Mouse (Mus musculus) liver, embryonic 12.5 days (tissue): Measurements from ENCODE around the gene Tshz2. TPM values are rescaled to one million over a fixed set of nuclear protein-coding genes. Genes with fewer than 3 reads are reported as not detected.

Source experiments
- ATAC-seq: fragments of 200-750 bp; cut with Nextera tagmentation; 2 replicates; pipeline ENCODE4 v1.8.0; 2017; ENCODE audit warnings: moderate number of reproducible peaks, mild to moderate bottlenecking, moderate library complexity
- H3K27ac ChIP-seq: fragments of 300-500 bp; sonication (generic); 2 replicates; pipeline ENCODE4 v1.5.1; 2016; ENCODE audit warnings: mild to moderate bottlenecking
- H3K27me3 ChIP-seq: fragments of 300-500 bp; sonication (generic); replicated peaks from 2 replicates; pipeline ENCODE4 v1.6.1; 2016; ENCODE audit warnings: mild to moderate bottlenecking, moderate library complexity
- H3K36me3 ChIP-seq: fragments of 300-500 bp; sonication (generic); 2 replicates; pipeline ENCODE4 v1.6.1; 2016; ENCODE audit warnings: mild to moderate bottlenecking, moderate library complexity
- H3K4me1 ChIP-seq: fragments of 300-500 bp; sonication (generic); 2 replicates; pipeline ENCODE4 v1.6.1; 2016
- H3K4me2 ChIP-seq: fragments of 300-500 bp; sonication (generic); 2 replicates; pipeline ENCODE4 v1.6.1; 2016; ENCODE audit warnings: mild to moderate bottlenecking, moderate library complexity
- H3K4me3 ChIP-seq: fragments of 300-500 bp; sonication (generic); 2 replicates; pipeline ENCODE4 v1.5.1; 2016; ENCODE audit warnings: mild to moderate bottlenecking, moderate library complexity
- H3K9ac ChIP-seq: fragments of 300-500 bp; sonication (generic); 2 replicates; pipeline ENCODE4 v1.6.1; 2016; ENCODE audit warnings: mild to moderate bottlenecking, moderate library complexity
- H3K9me3 ChIP-seq: fragments of 300-500 bp; sonication (generic); replicated peaks from 2 replicates; pipeline ENCODE4 v1.6.1; 2016; ENCODE audit warnings: mild to moderate bottlenecking, moderate library complexity
- WGBS: fragments of 180-500 bp; shearing (Covaris S2); methylation state at CpG from one replicate; pipeline ENCODE4 v1.1.7; 2016; ENCODE audit not compliant: insufficient replicate concordance; 5-methylcytosine and 5-hydroxymethylcytosine counted together
- polyA plus RNA-seq: library from polyadenylated mRNA; unstranded; fragments of >200 nt; fragmentation: Nextera tagmentation; extraction: Ambion mirVana; gene quantifications from 2 replicates; pipeline ENCODE4 v1.2.1, GENCODE M21; 2016

Gene Tshz2
- polyA plus RNA-seq, 1 experiment from 2014 or later: 2.9 TPM

DNA sequence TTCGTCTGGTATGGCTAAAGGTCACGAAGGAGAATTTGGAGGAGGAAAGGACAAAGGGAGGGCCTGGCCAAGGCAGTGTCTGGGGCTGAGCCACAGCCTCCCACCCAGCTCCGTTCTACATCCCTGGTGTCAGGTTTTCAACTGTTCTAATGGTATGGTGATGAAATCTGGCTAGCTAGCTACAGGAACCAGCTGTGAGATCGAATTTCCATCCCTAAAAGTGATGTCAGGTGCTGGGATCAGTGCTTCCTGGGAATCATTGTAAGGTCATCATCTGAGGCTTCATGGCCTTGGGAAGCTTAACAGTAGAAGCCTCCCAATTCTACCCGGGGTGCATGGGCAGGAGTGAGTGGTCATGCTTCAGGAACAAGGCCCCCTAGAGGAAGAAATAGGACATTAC is 171.6 kb downstream of the Tshz2 start:
- Histone ChIP-seq H3K27me3 (no peaks in the 10 kb centered on the region), H3K36me3 (no peaks in the 10 kb centered on the region), H3K27ac (no peak overlapping the region), H3K4me3 (no peak overlapping the region), H3K9me3 (no peaks in the 10 kb centered on the region), H3K9ac (no peak overlapping the region), H3K4me2 (no peak overlapping the region), H3K4me1 (no peaks in the 10 kb centered on the region)
- 55% methylated on average over 5 of the region's 5 CpGs for WGBS
- ATAC-seq: no peak

DNA sequence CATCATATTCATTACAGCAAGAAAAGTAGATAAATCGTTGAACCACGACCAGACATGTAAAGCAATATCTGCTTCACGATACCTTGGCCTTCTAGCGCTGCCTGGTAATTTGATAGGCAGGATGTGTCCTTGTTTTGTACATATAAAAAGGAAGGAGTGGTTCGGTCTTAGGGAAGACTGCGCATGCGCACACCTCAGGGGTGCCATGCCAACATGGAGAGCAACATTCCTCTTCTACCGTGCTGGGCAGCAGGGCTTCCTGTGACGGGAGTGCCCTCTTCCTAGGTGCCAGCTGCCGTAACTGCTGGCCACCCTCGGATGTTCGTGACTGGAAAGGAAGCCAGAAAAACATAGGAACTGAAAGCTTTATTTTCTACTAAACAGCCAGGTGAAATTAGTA is 172.7 kb downstream of the Tshz2 start:
- ATAC-seq: no peak
- WGBS: 85% methylated on average over 12 of the region's 12 CpGs
- H3K9ac ChIP-seq: no peak overlapping the region

DNA sequence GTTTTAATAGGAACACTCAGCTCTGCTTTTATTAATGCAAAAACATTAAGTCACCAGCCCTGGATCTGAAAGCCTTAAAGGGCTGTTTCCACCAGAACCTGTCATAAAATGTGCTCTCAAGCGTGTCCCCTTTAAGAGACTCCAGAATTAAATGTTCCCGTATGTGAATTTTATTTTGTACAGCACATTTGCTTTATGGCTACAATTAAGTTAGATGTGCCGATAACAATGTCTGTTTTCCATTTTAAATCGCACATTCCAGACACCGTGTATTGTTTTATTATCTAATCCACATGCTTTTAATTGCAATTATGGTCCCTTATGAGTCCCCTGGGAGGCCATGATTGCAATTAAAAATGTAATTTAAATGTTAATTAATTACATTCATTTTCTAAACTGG is 178.8 kb downstream of the Tshz2 start:
- WGBS: 79% methylated on average over 5 of the region's 5 CpGs
- no peak for ATAC-seq
- no peak overlapping the region for H3K4me3 ChIP-seq

More for the DNA sequence above, 172.7 kb downstream of the Tshz2 start:
- H3K27ac ChIP-seq: no peak overlapping the region
- no peak overlapping the region for H3K4me2 ChIP-seq
- H3K4me1 ChIP-seq: no peaks in the 10 kb centered on the region
- H3K9me3 ChIP-seq: no peaks in the 10 kb centered on the region
- H3K4me3 ChIP-seq: no peak overlapping the region
- no peaks in the 10 kb centered on the region for H3K36me3 ChIP-seq
- no peaks in the 10 kb centered on the region for H3K27me3 ChIP-seq

DNA sequence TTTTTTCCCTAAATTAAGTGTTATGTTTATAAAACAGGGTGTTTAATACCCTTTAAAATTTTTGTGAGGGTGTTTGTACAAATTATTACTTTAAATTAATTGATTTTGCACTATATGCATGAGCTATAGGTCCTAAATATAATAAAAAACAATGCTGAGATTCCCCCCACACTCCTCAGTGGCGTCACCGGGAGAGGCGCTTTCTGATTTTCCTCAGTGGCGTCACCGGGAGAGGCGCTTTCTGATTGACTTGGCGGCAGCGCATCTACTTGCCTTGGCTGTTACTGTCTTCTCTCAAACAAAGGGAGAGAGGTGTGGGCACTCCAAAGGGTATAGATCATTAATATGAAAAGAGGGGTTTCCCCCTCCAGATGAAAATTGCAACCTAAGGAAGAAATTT is 179.2 kb downstream of the Tshz2 start:
- no peaks in the 10 kb centered on the region for H3K4me1 ChIP-seq
- ATAC-seq: no peak
- H3K9me3 ChIP-seq: no peaks in the 10 kb centered on the region
- H3K27me3 ChIP-seq: no peaks in the 10 kb centered on the region
- no peak overlapping the region for H3K9ac ChIP-seq
- no peak overlapping the region for H3K4me2 ChIP-seq
- no peaks in the 10 kb centered on the region for H3K36me3 ChIP-seq
- no peak overlapping the region for H3K27ac ChIP-seq
- H3K4me3 ChIP-seq: no peak overlapping the region
- 82% methylated on average over 8 of the region's 8 CpGs for WGBS

More for the DNA sequence above, 178.8 kb downstream of the Tshz2 start:
- H3K9me3 ChIP-seq: no peaks in the 10 kb centered on the region
- H3K36me3 ChIP-seq: no peaks in the 10 kb centered on the region
- H3K4me2 ChIP-seq: no peak overlapping the region
- H3K27me3 ChIP-seq: no peaks in the 10 kb centered on the region
- H3K4me1 ChIP-seq: no peaks in the 10 kb centered on the region
- H3K27ac ChIP-seq: no peak overlapping the region
- no peak overlapping the region for H3K9ac ChIP-seq

DNA sequence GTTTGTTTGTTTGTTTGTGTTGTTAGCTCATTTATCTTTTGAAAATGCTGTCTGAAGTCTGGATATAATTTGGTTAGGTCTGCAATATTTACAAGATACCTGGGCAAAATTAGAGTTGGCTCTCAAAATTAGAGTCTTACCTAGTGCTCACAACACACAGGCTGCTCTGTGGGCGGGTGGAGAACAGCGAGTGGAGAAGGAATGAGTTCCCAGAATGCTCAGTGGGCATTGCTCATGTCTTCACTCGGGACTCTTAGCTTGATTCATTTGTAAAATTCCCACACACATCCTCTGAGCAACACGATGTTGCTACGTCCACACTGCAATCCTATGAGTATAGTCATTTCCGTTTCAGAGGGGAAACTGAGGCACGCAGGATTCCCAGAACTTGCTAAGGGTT is 180.1 kb downstream of the Tshz2 start:
- Histone ChIP-seq H3K4me3 (no peak overlapping the region), H3K9me3 (no peaks in the 10 kb centered on the region), H3K27ac (no peak overlapping the region), H3K4me2 (no peak overlapping the region), H3K36me3 (no peaks in the 10 kb centered on the region), H3K9ac (no peak overlapping the region), H3K27me3 (no peaks in the 10 kb centered on the region), H3K4me1 (no peaks in the 10 kb centered on the region)
- no peak for ATAC-seq
- 65% methylated on average over 7 of the region's 7 CpGs for WGBS

DNA sequence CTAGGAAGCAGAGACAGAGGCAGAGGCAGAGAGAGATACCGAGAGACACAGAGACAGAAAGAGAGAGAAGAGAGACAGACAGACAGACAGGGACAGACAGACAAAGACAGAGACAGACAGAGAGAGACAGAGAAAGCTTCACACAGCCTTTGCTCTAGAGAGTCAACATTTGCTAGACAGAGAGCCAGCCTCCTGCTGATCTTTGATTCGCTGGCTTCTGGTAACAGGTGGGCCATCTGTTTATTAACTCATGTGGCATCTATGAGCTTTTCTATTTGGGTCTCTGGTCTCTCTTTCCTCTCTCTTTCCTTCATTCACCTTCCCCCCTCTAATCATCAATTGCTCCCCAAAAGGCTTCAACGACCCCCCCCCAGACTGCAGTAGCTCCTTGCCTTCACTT is 181.5 kb downstream of the Tshz2 start:
- no peaks in the 10 kb centered on the region for H3K27me3 ChIP-seq
- 62% methylated on average over 3 of the region's 3 CpGs for WGBS
- no peaks in the 10 kb centered on the region for H3K9me3 ChIP-seq
- H3K36me3 ChIP-seq: no peaks in the 10 kb centered on the region
- ATAC-seq: no peak
- H3K4me2 ChIP-seq: no peak overlapping the region
- no peaks in the 10 kb centered on the region for H3K4me1 ChIP-seq
- H3K4me3 ChIP-seq: no peak overlapping the region
- H3K9ac ChIP-seq: no peak overlapping the region
- H3K27ac ChIP-seq: no peak overlapping the region

DNA sequence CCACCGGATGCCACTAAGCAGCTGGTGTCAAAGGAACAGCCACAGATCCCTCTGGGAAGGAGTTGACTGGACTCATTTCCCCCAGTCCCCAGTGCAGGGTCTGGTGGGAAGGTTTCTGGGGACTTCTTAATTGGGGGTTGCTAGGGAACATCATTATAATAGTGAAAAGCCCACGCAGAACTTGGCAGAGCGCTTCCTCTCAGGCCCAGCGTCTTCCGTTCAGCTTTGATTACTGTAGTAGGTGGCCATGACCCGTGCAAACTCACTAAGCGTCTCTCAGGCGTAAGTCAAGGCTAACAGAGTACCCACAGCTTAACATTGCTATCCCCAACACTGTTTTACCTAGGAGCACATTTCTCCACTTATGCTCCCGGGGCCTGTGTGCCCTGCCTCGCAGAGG is 181.9 kb downstream of the Tshz2 start:
- Histone ChIP-seq H3K27ac (no peak overlapping the region), H3K9me3 (no peaks in the 10 kb centered on the region), H3K27me3 (no peaks in the 10 kb centered on the region), H3K4me2 (no peak overlapping the region), H3K36me3 (no peaks in the 10 kb centered on the region), H3K4me3 (no peak overlapping the region), H3K9ac (no peak overlapping the region), H3K4me1 (no peaks in the 10 kb centered on the region)
- WGBS: 70% methylated on average over 10 of the region's 10 CpGs
- no peak for ATAC-seq

DNA sequence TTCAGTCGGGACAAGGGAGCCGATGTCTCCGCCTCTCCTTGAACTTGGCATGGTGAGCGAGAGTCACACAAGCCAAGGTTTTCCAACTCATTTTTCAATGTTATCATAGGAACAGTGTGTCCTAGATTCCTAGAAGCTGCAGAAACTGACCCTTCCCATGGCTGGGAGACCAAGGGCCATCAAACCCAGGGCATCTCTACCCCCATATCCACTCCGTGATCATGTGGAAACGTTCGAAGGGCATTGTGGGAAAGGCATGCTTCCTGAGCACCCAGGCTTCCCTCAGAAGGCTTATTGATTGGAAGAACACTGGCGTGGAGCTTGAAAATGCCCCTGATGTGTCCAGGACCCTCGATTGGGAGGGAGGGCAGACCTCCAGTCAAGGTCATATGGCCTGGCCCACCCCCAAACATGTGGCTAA is 188.2 kb downstream of the Tshz2 start:
- H3K27ac ChIP-seq: no peak overlapping the region
- no peaks in the 10 kb centered on the region for H3K4me1 ChIP-seq
- 73% methylated on average over 9 of the region's 9 CpGs for whole genome bisulfite sequencing
- no peak overlapping the region for H3K4me3 ChIP-seq
- ATAC-seq: no peak
- H3K9ac ChIP-seq: no peak overlapping the region
- H3K4me2 ChIP-seq: no peak overlapping the region
- H3K9me3 ChIP-seq: no peaks in the 10 kb centered on the region
- H3K36me3 ChIP-seq: no peaks in the 10 kb centered on the region
- no peaks in the 10 kb centered on the region for H3K27me3 ChIP-seq

DNA sequence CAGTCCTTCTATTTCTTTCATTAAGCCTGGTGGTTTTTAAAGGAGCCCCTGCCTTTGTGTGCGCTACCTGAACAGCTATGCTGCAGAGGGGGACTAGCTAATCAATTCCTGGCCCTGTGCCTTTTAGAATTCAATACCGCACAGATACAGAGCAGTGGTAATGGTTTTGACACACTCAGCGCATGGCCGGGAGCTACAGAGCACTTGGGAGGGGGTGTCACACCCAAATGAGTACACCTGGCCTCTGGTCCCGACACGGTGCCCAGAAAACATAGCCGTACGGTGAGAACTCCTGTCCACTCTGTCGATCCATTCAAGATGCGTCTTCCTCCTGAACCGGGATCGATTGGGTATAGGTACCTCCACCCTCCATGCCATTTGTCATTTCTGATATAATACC is 193.1 kb downstream of the Tshz2 start:
- Histone ChIP-seq H3K9me3 (no peaks in the 10 kb centered on the region), H3K4me3 (no peak overlapping the region), H3K36me3 (no peaks in the 10 kb centered on the region), H3K4me1 (no peaks in the 10 kb centered on the region), H3K27me3 (no peaks in the 10 kb centered on the region), H3K9ac (no peak overlapping the region), H3K4me2 (no peak overlapping the region), H3K27ac (no peak overlapping the region)
- ATAC-seq: no peak
- 81% methylated on average over 12 of the region's 12 CpGs for WGBS

DNA sequence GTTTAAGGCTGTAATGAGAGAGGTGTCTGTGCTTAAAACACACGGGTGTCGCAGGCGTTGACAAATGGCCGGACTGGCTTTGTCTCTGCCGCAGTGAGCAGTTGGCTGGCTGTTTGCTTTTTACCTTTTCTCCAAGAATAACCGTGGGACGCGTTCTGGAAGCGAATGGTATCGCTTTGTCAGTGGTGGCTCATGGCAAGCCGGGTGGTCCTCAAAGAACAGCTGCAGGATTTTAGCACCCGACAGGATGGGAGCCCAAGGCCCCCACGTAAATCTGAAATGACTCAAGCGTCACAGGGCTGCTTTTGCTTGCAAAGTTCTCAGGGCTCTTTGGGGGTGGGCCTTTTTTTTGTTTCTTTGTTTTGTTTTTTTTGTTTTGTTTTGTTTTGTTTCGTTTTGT is 193.5 kb downstream of the Tshz2 start:
- Histone ChIP-seq H3K27me3 (no peaks in the 10 kb centered on the region), H3K36me3 (no peaks in the 10 kb centered on the region), H3K9ac (no peak overlapping the region), H3K9me3 (no peaks in the 10 kb centered on the region), H3K4me1 (no peaks in the 10 kb centered on the region), H3K27ac (no peak overlapping the region), H3K4me2 (no peak overlapping the region), H3K4me3 (no peak overlapping the region)
- no peak for ATAC-seq
- WGBS: 65% methylated on average over 15 of the region's 15 CpGs

DNA sequence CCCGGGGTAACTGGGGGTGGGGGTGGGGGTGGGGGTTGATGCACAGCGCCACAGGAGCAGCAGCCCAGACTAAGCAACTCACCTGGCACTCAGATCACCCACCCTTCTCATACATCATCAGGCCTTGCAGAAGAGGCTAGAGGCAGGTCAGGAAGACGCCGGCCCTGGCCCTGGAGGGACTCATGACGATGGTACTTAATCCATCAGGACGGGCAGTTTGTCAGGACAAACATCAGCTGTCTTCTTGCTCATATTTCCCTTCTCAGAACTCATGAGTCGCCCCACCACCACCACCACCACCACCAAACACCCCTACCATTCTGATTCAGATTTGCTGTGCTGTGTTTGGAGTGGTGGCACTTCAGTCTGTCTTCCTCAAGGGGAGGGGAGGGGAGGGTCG is 194.0 kb downstream of the Tshz2 start:
- no peak overlapping the region for H3K4me2 ChIP-seq
- no peaks in the 10 kb centered on the region for H3K36me3 ChIP-seq
- no peak overlapping the region for H3K9ac ChIP-seq
- H3K9me3 ChIP-seq: no peaks in the 10 kb centered on the region
- H3K4me3 ChIP-seq: no peak overlapping the region
- no peaks in the 10 kb centered on the region for H3K4me1 ChIP-seq
- no peak overlapping the region for H3K27ac ChIP-seq
- no peak for ATAC-seq
- no peaks in the 10 kb centered on the region for H3K27me3 ChIP-seq
- 67% methylated on average over 8 of the region's 8 CpGs for WGBS

DNA sequence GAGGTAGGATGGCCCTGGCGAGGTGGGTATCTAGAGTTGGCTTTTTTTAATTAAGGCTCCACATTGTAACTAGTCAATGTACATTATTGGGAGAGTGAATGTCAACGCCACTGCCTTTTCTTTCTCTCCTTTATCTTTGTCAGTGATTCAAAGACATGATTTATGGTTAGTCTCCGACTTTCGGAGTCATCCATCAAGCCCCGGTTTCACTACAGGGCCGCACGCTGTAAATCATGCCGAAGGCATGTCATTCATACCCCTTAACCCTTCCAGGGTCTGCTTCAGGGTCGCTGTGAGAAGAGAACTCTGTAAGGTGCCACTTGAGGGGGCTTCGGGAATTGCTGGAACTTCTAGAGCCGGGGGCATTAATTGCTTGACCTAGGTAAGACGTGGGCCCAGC is 199.4 kb downstream of the Tshz2 start:
- Histone ChIP-seq H3K27ac (no peak overlapping the region), H3K4me1 (no peaks in the 10 kb centered on the region), H3K9ac (no peak overlapping the region), H3K4me2 (no peak overlapping the region), H3K27me3 (no peaks in the 10 kb centered on the region), H3K9me3 (no peaks in the 10 kb centered on the region), H3K4me3 (no peak overlapping the region), H3K36me3 (no peaks in the 10 kb centered on the region)
- 71% methylated on average over 12 of the region's 12 CpGs for WGBS
- no peak for ATAC-seq

DNA sequence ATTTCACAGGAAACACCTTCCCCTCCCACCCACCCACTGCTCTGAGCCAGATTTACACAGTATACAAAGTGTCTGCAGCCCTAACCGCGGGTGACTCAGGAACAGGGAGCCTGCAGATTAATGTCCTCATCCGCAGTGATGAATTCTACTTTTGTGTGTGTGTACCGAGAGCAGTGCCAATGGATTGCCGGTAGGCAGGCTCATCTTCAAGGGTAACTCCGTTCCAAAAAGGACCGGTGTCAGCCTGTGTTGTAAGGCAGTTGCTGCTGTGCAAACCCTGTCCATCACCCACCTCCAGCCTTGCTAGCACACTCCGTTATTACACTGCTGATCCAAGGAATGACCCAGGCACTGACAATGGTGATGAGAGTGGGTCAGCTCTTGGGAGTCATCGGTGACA is 200.8 kb downstream of the Tshz2 start:
- Histone ChIP-seq H3K4me1 (no peaks in the 10 kb centered on the region), H3K36me3 (no peaks in the 10 kb centered on the region), H3K4me3 (no peak overlapping the region), H3K27me3 (no peaks in the 10 kb centered on the region), H3K9ac (no peak overlapping the region), H3K27ac (no peak overlapping the region), H3K9me3 (no peaks in the 10 kb centered on the region), H3K4me2 (no peak overlapping the region)
- 68% methylated on average over 9 of the region's 9 CpGs for WGBS
- no peak for ATAC-seq
